Mouse (Mus musculus) hematopoietic stem cell, adult 5-6 weeks (primary cell): ENCODE results near the gene Stk24. TPM values are rescaled to one million over a fixed set of nuclear protein-coding genes. Genes with fewer than 3 reads are reported as not detected.

Experiments
- ATAC-seq, 2 experiments: fragments of 125-278 bp in 1 of 2; replicated peaks in 1 of 2; 2 replicates each; pipeline ENCODE4 v1.8.0; 2016 to 2017; ENCODE audit warnings: inconsistent platforms in 2 of 2, mild to moderate bottlenecking in 2 of 2, moderate number of reproducible peaks in 2 of 2, low read depth in 1 of 2, moderate TSS enrichment in 1 of 2; ENCODE audit not compliant: low FRiP score in 2 of 2, poor library complexity in 2 of 2, severe bottlenecking in 2 of 2, insufficient read depth in 1 of 2, low TSS enrichment in 1 of 2
- total RNA-seq: library from RNA; stranded (forward); fragments of 172-1452, 232-1000 nt; gene quantifications from 2 replicates; pipeline ENCODE4 v1.2.3, GENCODE M21; 2017

Stk24 gene
- total RNA-seq, 1 experiment from 2014 or later: 102 TPM

DNA sequence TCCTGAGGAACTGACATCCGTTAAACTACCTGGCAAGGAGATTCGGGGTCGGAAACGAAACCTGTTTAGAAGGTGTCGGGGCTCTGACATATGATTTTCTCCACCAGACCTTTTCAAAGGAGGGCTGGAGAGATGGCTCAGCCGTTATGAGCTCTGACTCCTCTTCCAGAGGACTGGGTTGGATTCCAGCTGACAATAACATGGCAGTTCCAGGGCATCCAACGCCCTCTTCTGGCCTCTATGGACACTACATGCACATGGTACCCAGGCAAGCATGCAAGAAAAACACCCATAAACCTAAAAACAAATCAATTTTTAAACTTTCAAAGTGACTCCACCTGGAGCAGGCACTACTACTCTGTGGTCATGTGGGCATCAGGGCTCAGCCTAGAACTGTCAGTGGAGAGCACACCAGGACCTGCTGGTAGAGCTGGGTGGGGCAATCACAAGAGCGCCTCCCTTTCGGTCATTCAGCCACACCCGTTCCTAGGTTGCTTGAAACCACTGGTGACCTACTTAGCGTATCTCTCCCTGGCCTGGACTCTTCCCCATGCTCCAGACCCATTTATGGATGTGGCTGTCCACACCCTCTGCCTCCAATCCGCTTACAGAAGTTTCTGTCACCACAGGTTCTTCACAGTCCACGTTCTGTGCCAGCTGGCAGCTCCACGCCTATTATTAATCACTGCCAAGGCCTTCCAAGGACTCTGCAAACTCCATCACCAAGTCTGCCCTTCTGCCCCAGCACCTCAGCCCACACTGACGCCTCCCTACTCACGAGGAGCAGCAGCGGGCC lies 18.3 kb downstream of the Stk24 start:
- no peak for ATAC-seq

GRCm38 (mm10) chr14:121359850-121360249 lies 20.0 kb downstream of the Stk24 start:
- ATAC-seq: no peak

GRCm38 (mm10) chr14:121359015-121359414 lies 20.8 kb downstream of the Stk24 start:
- no peak for ATAC-seq

- peak; percentile 25 to 48 for ATAC-seq
Observed at GRCm38 (mm10) chr14:121358327-121358726, 21.5 kb downstream of the Stk24 start.

DNA sequence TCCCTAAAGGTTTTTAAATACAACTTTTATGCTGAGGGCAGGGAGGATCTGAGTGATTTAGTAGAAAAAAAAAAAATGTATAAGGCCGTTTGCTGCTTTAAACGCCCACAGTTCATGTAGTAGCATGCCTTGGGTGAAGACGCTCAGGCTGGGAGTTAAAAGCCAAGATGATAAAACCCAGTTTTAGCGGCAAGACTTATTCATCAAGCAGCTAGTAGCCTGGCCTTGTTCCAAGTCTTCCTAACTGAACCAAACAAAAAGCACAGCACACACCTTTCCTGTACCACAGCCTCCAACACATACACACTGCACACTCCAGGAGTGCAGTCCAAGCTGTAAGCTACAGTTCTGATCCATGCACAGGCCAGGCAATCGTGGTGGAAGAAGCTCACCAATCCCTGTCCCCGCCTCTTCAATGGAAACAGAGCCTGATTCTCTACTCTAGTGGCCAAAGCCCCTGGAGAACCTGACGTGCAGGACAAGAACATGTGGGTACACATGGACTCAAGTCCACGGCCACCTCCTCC lies 23.4 kb downstream of the Stk24 start:
- ATAC-seq: no peak

- no peak for ATAC-seq
Observed at GRCm38 (mm10) chr14:121355732-121356131, 24.1 kb downstream of the Stk24 start.

- ATAC-seq: no peak
Observed at GRCm38 (mm10) chr14:121353648-121354377, 26.0 kb downstream of the Stk24 start.

GRCm38 (mm10) chr14:121352744-121353143 lies 27.1 kb downstream of the Stk24 start:
- ATAC-seq: no peak

DNA sequence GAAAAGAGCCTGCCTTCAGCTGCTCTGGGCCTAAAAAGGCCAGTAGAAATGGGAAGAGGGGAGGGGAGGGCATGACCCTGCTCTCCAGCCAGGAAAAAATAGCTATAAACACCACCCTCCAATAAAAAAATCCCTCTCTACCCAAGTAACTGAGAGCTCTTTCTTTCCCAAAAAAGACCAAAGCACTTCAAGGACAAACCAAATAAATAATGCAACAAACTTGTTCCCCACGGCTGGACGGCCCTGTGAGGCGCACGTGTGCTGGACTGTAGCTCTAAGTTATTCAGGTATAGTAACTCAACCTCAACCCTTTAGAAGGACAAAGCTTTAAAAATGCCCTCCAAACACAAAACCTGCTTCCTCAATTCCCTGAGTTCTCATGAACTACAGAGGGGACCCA lies 28.1 kb downstream of the Stk24 start:
- ATAC-seq: no peak

DNA sequence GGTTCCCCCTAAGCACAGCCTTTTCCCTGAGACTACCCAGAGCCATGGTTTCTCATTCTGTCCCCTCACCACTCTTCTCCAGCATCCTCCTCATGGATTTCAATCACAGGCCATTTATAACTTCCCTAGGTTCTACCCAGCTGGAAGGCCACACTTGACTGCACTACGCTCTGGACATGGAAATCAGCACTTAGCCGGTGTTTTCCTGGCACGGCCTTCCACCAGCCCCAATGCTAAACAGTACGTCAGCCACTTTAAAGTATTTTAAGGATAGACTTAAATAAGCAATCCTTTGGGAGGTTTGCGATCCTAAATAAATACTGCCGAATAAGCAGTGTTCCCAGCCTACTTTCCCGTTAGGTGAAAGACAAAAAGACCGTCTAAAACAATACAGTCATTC lies 29.8 kb downstream of the Stk24 start:
- ATAC-seq: no peak

GRCm38 (mm10) chr14:121349291-121349690 lies 30.5 kb downstream of the Stk24 start:
- ATAC-seq: no peak

GRCm38 (mm10) chr14:121348256-121348655 lies 31.6 kb downstream of the Stk24 start:
- no peak for ATAC-seq

DNA sequence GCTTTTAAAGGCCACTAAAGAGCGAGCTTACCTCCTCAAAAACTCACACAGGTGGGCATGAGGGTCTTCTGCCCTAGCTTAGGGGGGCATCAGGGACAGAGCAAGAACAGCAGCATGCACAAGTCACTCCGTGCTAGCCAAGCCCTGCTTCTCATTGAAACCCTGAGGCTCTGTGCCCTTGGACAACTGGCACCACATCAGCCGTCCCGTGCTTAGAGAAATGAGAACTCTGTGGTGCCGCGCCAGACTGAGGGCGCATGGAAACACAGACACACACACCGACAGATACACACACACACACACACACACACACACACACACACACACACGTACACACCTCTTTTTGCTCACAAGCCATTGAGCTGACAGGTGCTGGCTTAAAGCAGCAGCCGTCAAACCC lies 32.7 kb downstream of the Stk24 start:
- no peak for ATAC-seq

DNA sequence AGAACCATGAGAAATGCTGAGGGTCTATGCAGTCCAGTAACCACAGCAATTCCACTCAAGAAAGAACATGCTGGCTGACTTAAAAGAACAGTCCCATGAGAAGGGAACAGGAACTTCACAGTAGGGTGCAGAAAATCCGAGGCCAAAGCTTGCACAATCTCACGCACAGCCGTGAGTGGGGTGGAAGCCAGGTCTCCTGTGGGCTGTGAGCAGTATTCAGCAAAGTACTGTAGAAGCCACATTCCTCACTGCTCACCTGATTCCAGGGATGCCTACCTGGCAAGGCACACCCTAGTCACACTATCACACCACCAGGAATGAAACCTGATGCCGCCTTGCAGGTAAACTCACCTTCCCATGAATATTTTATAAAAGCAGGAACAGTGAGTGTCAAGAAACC lies 33.2 kb downstream of the Stk24 start:
- ATAC-seq: peak; percentile 29 to 35; a peak in 3 of 4 replicates

GRCm38 (mm10) chr14:121346053-121346452 lies 33.8 kb downstream of the Stk24 start:
- ATAC-seq: peak; percentile 46 to 61; a peak in 3 of 4 replicates

GRCm38 (mm10) chr14:121344928-121345327 lies 34.9 kb downstream of the Stk24 start:
- no peak for ATAC-seq

DNA sequence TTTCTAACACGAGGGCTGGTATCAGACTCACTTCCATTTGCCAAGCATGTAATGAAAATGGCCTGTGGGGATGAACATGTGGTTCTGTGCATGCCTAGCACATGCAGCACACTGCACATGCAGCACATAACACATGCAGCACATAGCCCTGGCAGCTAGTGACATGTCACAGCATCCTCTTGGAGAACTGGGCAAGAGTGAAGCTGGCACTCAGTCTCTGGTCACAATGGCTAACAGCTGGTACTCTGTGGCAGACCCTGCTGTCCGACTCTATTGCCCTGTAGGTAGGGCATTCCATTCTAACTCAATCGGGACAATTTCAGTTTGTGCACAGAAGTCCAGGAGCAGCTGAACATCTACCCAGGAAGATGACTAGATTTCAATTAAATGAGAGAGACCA lies 36.9 kb downstream of the Stk24 start:
- no peak for ATAC-seq

DNA sequence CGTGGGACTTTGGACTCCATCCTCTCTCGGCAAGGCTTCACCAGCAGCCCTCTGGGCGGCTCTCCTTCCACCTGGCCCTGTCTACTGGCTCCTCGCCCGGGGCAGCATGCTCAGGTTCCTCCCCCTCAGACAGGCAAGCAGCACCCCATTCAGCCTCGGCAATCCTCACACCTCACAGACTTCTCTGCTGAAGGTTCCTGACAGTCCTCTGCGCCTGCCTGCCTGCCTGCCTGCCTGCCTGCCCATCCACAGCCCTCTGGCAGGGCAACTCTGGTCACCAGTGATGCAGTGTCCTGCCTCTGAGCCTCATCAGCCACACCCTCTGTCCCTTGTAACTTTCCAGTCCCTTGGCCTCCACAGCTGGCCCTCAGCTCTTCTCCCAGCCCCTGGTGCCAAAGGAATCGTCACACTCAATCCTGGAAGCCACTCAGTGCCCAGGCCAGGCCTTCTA lies 39.8 kb downstream of the Stk24 start:
- ATAC-seq: no peak
